8 mouse cellular contexts compared by ENCODE assay signal in the genomic region with DNA sequence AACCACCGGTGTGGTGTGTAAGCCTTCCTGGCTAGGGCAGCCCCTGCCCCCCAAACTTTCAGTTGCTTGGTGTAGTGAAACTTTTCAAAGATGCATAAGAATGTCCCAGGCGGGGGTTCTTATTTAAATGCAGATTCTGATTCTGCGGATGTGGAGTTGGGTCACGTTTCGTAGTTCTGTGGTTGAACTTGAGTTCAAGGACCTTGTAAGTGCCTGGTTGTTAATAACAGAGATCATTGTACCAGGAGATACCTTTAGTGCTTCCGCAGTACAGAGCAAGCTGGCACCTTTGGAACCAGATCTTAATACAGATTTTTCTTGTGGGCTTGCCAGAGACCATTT. TPM values are rescaled to one million over a fixed set of nuclear protein-coding genes. Genes with fewer than 3 reads are reported as not detected.
A peak's percentile ranks its signal among the peaks of the same experiment; 100 is the strongest.
DNase-seq lines count a peak whose midpoint lies in the region; ATAC-seq lines count a peak whose summit lies in the region.

No protein-coding gene starts in this region.

- ATAC-seq in hindbrain, embryonic 14.5 days (ENCODE audit: low FRiP score): no peak
- no peak for ATAC-seq in midbrain, embryonic 12.5 days (ENCODE audit: low FRiP score, low read depth)

- intact Hi-C loops in left cerebral cortex, postnatal 10 days (cut with DNase I): no loop called here

- peak overlapping the region; percentile 74 for H3K4me2 ChIP-seq in hindbrain, embryonic 14.5 days (replicated peaks)
- peak overlapping the region; percentile 87 for H3K4me2 ChIP-seq in midbrain, embryonic 12.5 days (replicated peaks)

- no peaks in the 10 kb centered on the region for H3K9me3 ChIP-seq in hindbrain, embryonic 14.5 days (ENCODE audit: control insufficient read depth, low read length)
- H3K9me3 ChIP-seq in midbrain, embryonic 12.5 days: no peaks in the 10 kb centered on the region

- peak overlapping the region; percentile 65 for H3K9ac ChIP-seq in hindbrain, embryonic 14.5 days
- H3K9ac ChIP-seq in midbrain, embryonic 12.5 days (replicated peaks): peak overlapping the region; percentile 75

- H3K27ac ChIP-seq in hindbrain, embryonic 14.5 days: no peak overlapping the region
- 0 out of 2 replicates have a peak overlapping the region, but pooled peaks have one; percentile 75 for H3K27ac ChIP-seq in midbrain, embryonic 12.5 days (replicated peaks)

- WGBS in hindbrain, embryonic 14.5 days: 7% methylated on average over 6 of the region's 6 CpGs
- 7% methylated on average over 6 of the region's 6 CpGs for WGBS in midbrain, embryonic 12.5 days

- peak overlapping the region; percentile 58 for H3K4me3 ChIP-seq in hindbrain, embryonic 14.5 days (replicated peaks; ENCODE audit: low read length)
- H3K4me3 ChIP-seq in midbrain, embryonic 12.5 days: peak overlapping the region; percentile 80

- no peaks in the 10 kb centered on the region for H3K27me3 ChIP-seq in hindbrain, embryonic 14.5 days (ENCODE audit: control insufficient read depth, insufficient read depth, low read length)
- H3K27me3 ChIP-seq in midbrain, embryonic 12.5 days: no peaks in the 10 kb centered on the region

- H3K36me3 ChIP-seq in hindbrain, embryonic 14.5 days (replicated peaks; ENCODE audit: control insufficient read depth, insufficient read depth): no peaks in the 10 kb centered on the region
- no peaks in the 10 kb centered on the region for H3K36me3 ChIP-seq in midbrain, embryonic 12.5 days

- peaks cover 8% of the 10 kb centered on the region for H3K4me1 ChIP-seq in hindbrain, embryonic 14.5 days (replicated peaks; ENCODE audit: control insufficient read depth, insufficient read depth, low read length)
- H3K4me1 ChIP-seq in midbrain, embryonic 12.5 days: peaks cover 16% of the 10 kb centered on the region

- peak; percentile 49 to 52 for DNase-seq in kidney, adult 8-10 months
- no peak for DNase-seq in kidney, postnatal 4 days
- peak; percentile 99 for DNase-seq in R1 (ENCODE audit: low read depth, low spot score)
- no peak for DNase-seq in hindbrain, embryonic 14.5 days (ENCODE audit: low spot score)
- no peak for DNase-seq in left cerebral cortex, postnatal 10 days (ENCODE audit: extremely low spot score in 1 of 2, low spot score in 2 of 2)
- DNase-seq in cerebellum, postnatal 25 days: no peak
- no peak for DNase-seq in layer of hippocampus, postnatal 25 days (ENCODE audit: extremely low spot score in 1 of 2, low spot score in 1 of 2)

RNA-seq across cellular contexts. Expression of gene Acp6, which starts 0.9 kb away (rescaled TPM):
- 14.1 and 16.6 TPM in 2 replicates for polyA plus RNA-seq in hindbrain, embryonic 14.5 days (2014; fragmentation: Nextera tagmentation; extraction: Ambion mirVana)
- 22.5 and 28.6 TPM in 2 replicates for polyA plus RNA-seq in midbrain, embryonic 12.5 days (2016; fragmentation: Nextera tagmentation; extraction: Ambion mirVana)
- 10 to 100 TPM; 14.2 to 17.8 TPM for total RNA-seq in left cerebral cortex, postnatal 10 days (2021)
- total RNA-seq in layer of hippocampus, postnatal 25 days (2021): 10 to 100 TPM; 25.5 to 35.1 TPM

Comparison
In these comparisons a context has a peak if more than half of its experiments do, and no peak if none do; other contexts are left out.
1. DNase-seq: peak in kidney, adult 8-10 months (2 of 2) and R1 (single experiment); none in kidney, postnatal 4 days (0 of 2), hindbrain, embryonic 14.5 days (single experiment), left cerebral cortex, postnatal 10 days (0 of 2), cerebellum, postnatal 25 days (0 of 2) and layer of hippocampus, postnatal 25 days (0 of 2).